Mouse (Mus musculus) intestine, embryonic 14.5 days (tissue): ENCODE measurements around the gene Catsper3. TPM values are rescaled to one million over a fixed set of nuclear protein-coding genes. Genes with fewer than 3 reads are reported as not detected.

Source experiments
- ATAC-seq: fragments of 200-750 bp; cut with Nextera tagmentation; replicated peaks from 2 replicates; pipeline ENCODE4 v1.8.0; 2017; ENCODE audit warnings: low read depth, moderate number of reproducible peaks, moderate TSS enrichment, moderate library complexity; ENCODE audit not compliant: low FRiP score, low TSS enrichment
- DNase-seq: peaks from one replicate; pipeline ENCODE4 v3.0.0-alpha.2; 2018; ENCODE audit warnings: low spot score
- H3K27ac ChIP-seq: fragments of 300-500 bp; sonication (generic); 2 replicates; pipeline ENCODE4 v1.5.1; 2014; ENCODE audit warnings: low read depth, mild to moderate bottlenecking, control low read depth
- H3K27me3 ChIP-seq: fragments of 300-500 bp; sonication (generic); replicated peaks from 2 replicates; pipeline ENCODE4 v1.6.1; 2014; ENCODE audit warnings: low read length, control low read depth; ENCODE audit not compliant: control insufficient read depth, insufficient read depth
- H3K36me3 ChIP-seq: fragments of 300-500 bp; sonication (generic); 2 replicates; pipeline ENCODE4 v1.6.1; 2014; ENCODE audit warnings: low read length, control low read depth; ENCODE audit not compliant: control insufficient read depth, insufficient read depth
- H3K4me1 ChIP-seq: fragments of 300-500 bp; sonication (generic); replicated peaks from 2 replicates; pipeline ENCODE4 v1.6.1; 2014; ENCODE audit warnings: low read length, control low read depth, mixed read lengths; ENCODE audit not compliant: control insufficient read depth, insufficient read depth
- H3K4me2 ChIP-seq: fragments of 300-500 bp; sonication (generic); 2 replicates; pipeline ENCODE4 v1.6.1; 2014; ENCODE audit warnings: low read length
- H3K4me3 ChIP-seq: fragments of 300-500 bp; sonication (generic); 2 replicates; pipeline ENCODE4 v1.5.1; 2014; ENCODE audit warnings: low read depth, low read length, control low read depth, mixed read lengths
- H3K9ac ChIP-seq: fragments of 300-500 bp; sonication (generic); 2 replicates; pipeline ENCODE4 v1.6.1; 2014; ENCODE audit warnings: mild to moderate bottlenecking, low read length
- H3K9me3 ChIP-seq: fragments of 300-500 bp; sonication (generic); 2 replicates; pipeline ENCODE4 v1.6.1; 2016; ENCODE audit warnings: low read length, control low read depth; ENCODE audit not compliant: control insufficient read depth
- WGBS: fragments of 180-500 bp; shearing (Covaris S2); extraction: QIAGEN DNeasy Blood & Tissue Kit; methylation state at CpG from one replicate; pipeline ENCODE4 v1.1.7; 2014; 5-methylcytosine and 5-hydroxymethylcytosine counted together
- polyA plus RNA-seq: library from polyadenylated mRNA; unstranded; fragments of >200 nt; fragmentation: Nextera tagmentation; extraction: Ambion mirVana; gene quantifications from 2 replicates; pipeline ENCODE4 v1.2.1, GENCODE M21; 2014

Gene Catsper3
- polyA plus RNA-seq: 0.23 TPM in 1 of 2 replicates, not detected in the other

DNA sequence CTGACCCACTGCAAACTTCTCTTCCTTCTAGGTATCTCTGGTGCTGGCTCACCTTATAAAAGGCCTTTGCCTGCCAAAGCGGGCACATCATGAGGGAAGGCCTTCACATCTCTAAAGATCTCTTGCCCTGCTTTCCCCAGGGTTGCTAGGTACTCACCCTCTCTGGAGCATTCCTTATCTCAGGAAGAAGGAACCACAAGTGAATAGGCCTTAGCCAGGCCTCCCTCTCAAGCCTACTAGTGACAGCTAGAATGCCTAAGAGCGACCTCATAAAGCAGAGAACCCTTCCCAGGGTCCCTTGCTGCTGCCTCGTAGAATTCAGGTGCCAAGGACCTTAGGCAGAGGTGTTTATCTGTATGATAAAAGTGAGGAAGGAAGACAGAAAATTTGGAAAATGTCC, at the start of gene Catsper3:
Gene Catsper3, plus strand, starts transcription at position 301 of the 400 bp plus-strand sequence.
- ATAC-seq (no peak), DNase-seq (no peak)
- no peak within 1 kb of the TSS for H3K4me3 ChIP-seq
- H3K9ac ChIP-seq: no peak within 1 kb of the TSS
- no peak within 1 kb of the TSS for H3K27ac ChIP-seq
- H3K9me3 ChIP-seq: no peaks in the 10 kb centered on the region
- H3K4me1 ChIP-seq: 0 out of 2 replicates have a peak, but pooled peaks cover 3% of the 10 kb centered on the region
- H3K4me2 ChIP-seq: no peak within 1 kb of the TSS
- 82% methylated on average over 3 of the region's 3 CpGs for WGBS
- H3K27me3 ChIP-seq: no peaks in the 10 kb centered on the region
- no peaks in the 10 kb centered on the region for H3K36me3 ChIP-seq

- Histone ChIP-seq H3K36me3 (no peaks in the 10 kb centered on the region), H3K4me2 (no peak overlapping the region), H3K9me3 (no peaks in the 10 kb centered on the region), H3K4me1 (no peaks in the 10 kb centered on the region), H3K4me3 (no peak overlapping the region), H3K27me3 (no peaks in the 10 kb centered on the region), H3K9ac (no peak overlapping the region), H3K27ac (no peak overlapping the region)
- ATAC-seq (no peak), DNase-seq (no peak)
- WGBS: 91% methylated on average over 8 of the region's 8 CpGs
Measured at GRCm38 (mm10) chr13:55737885-55738284, 46.5 kb upstream of the Catsper3 start.

DNA sequence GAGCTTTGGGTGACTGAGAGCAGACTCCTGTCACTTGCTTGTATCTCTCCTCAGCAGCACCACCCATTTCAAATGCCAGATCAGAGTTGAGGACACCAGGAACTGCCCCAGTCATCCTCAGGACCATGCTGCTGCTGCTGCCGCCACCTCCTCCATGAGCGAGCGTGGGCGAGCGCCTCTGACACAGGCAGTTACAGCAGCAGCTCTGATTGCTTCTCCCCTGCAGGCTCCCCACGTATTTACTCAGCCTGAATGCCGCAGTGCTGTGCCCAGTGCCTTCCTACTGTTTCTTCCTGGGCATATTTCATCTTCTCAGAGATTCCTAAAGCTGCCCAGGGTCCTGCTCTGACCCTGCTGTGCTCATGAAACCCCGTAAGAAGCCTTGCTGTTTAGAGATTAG, 42.1 kb upstream of the Catsper3 start:
- Histone ChIP-seq H3K4me2 (no peak overlapping the region), H3K9me3 (no peaks in the 10 kb centered on the region), H3K4me3 (no peak overlapping the region), H3K27me3 (no peaks in the 10 kb centered on the region), H3K27ac (no peak overlapping the region), H3K36me3 (no peaks in the 10 kb centered on the region), H3K4me1 (no peaks in the 10 kb centered on the region), H3K9ac (no peak overlapping the region)
- ATAC-seq: no peak
- 63% methylated on average over 8 of the region's 8 CpGs for WGBS
- no peak for DNase-seq

- Histone ChIP-seq H3K4me1 (peaks cover 17% of the 10 kb centered on the region), H3K4me3 (no peak overlapping the region), H3K27me3 (no peaks in the 10 kb centered on the region), H3K27ac (no peak overlapping the region), H3K9ac (no peak overlapping the region), H3K36me3 (no peaks in the 10 kb centered on the region), H3K4me2 (no peak overlapping the region), H3K9me3 (no peaks in the 10 kb centered on the region)
- 45% methylated on average over 13 of the region's 13 CpGs for WGBS
- ATAC-seq (no peak), DNase-seq (no peak)
Measured at GRCm38 (mm10) chr13:55754380-55754779, 30.0 kb upstream of the Catsper3 start.

DNA sequence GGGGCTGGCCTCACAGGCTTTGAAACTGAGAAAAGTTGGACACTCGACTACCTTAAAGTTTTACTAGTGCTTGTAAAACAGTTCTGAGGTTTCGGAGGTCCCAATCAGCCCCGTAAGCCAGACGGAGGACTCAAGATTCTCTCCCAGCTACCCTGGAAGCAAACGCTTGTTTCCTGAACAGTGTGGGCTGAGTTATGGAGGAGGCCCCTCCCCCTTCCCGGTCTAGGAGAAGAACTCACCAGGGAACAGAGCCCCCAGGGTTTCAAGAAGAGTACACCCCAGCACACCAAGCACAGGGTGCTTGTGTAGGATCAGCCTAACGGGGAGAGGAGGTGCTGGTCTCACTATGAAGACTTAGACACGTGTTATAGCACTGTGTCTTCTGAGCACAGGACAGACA, 27.6 kb upstream of the Catsper3 start:
- Histone ChIP-seq H3K4me2 (peak overlapping the region; percentile 41), H3K36me3 (no peaks in the 10 kb centered on the region), H3K4me3 (no peak overlapping the region; the same call in 1 of the 2 replicates), H3K27ac (peak overlapping the region; percentile 47; the same call in 1 of the 2 replicates), H3K27me3 (no peaks in the 10 kb centered on the region), H3K4me1 (peaks cover 17% of the 10 kb centered on the region), H3K9ac (peak overlapping the region; percentile 29; the same call in 1 of the 2 replicates), H3K9me3 (no peaks in the 10 kb centered on the region)
- WGBS: 26% methylated on average over 8 of the region's 8 CpGs
- peak; percentile 71 for DNase-seq
- ATAC-seq: peak; percentile 62; the same call in 1 of the 2 replicates

GRCm38 (mm10) chr13:55757645-55758044, 26.7 kb upstream of the Catsper3 start:
- H3K27me3 ChIP-seq: no peaks in the 10 kb centered on the region
- WGBS: 79% methylated on average over 6 of the region's 6 CpGs
- H3K27ac ChIP-seq: no peak overlapping the region
- DNase-seq: no peak
- H3K4me3 ChIP-seq: no peak overlapping the region
- H3K4me2 ChIP-seq: no peak overlapping the region
- no peaks in the 10 kb centered on the region for H3K9me3 ChIP-seq
- H3K9ac ChIP-seq: no peak overlapping the region
- peaks cover 17% of the 10 kb centered on the region for H3K4me1 ChIP-seq
- H3K36me3 ChIP-seq: no peaks in the 10 kb centered on the region
- ATAC-seq: no peak

GRCm38 (mm10) chr13:55760576-55760975, 23.8 kb upstream of the Catsper3 start:
- no peak overlapping the region for H3K4me2 ChIP-seq
- H3K36me3 ChIP-seq: no peaks in the 10 kb centered on the region
- no peak overlapping the region for H3K4me3 ChIP-seq
- peaks cover 16% of the 10 kb centered on the region for H3K4me1 ChIP-seq
- H3K27me3 ChIP-seq: no peaks in the 10 kb centered on the region
- no peaks in the 10 kb centered on the region for H3K9me3 ChIP-seq
- no peak for DNase-seq
- no peak overlapping the region for H3K9ac ChIP-seq
- WGBS: 68% methylated on average over 10 of the region's 10 CpGs
- H3K27ac ChIP-seq: no peak overlapping the region
- ATAC-seq: no peak

- Histone ChIP-seq H3K9me3 (no peaks in the 10 kb centered on the region), H3K4me2 (no peak overlapping the region), H3K4me3 (no peak overlapping the region), H3K9ac (no peak overlapping the region), H3K27ac (0 out of 2 replicates have a peak overlapping the region, but pooled peaks have one; percentile 1), H3K36me3 (no peaks in the 10 kb centered on the region), H3K27me3 (no peaks in the 10 kb centered on the region), H3K4me1 (peaks cover 10% of the 10 kb centered on the region)
- ATAC-seq (no peak), DNase-seq (no peak)
- 36% methylated on average over 10 of the region's 10 CpGs for WGBS
Measured at GRCm38 (mm10) chr13:55761486-55761885, 22.9 kb upstream of the Catsper3 start.

DNA sequence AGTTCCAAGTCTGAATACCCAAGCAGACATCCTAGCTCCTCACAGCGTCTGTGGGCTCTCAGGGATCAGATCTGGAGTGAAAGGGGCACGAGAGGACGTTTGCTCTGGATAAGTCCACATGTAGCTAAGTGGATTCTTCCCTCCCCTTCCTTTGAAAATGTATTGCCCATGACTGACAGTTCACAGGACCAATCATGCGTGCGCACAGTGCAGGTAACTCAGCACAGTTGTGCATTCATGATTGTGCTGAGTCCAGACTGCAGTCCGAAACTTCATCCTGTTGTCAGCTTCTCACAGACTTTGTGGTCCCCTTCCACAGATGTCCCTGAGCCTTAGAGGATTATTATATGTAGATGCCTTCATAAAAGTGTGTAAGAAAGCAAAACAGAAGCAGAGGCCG, 10.0 kb upstream of the Catsper3 start:
- H3K27me3 ChIP-seq: no peaks in the 10 kb centered on the region
- WGBS: 83% methylated on average over 7 of the region's 7 CpGs

More for the DNA sequence above, 10.0 kb upstream of the Catsper3 start:
- DNase-seq (no peak), ATAC-seq (no peak)
- no peak overlapping the region for H3K27ac ChIP-seq
- H3K4me2 ChIP-seq: no peak overlapping the region
- H3K9me3 ChIP-seq: no peaks in the 10 kb centered on the region
- peaks cover 7% of the 10 kb centered on the region; the same call in 1 of the 2 replicates for H3K4me1 ChIP-seq
- no peak overlapping the region for H3K4me3 ChIP-seq
- no peaks in the 10 kb centered on the region for H3K36me3 ChIP-seq
- H3K9ac ChIP-seq: no peak overlapping the region
